Mouse (Mus musculus) urinary bladder, adult 18-20 months (tissue): ENCODE data around the gene Clcf1.
A peak's percentile ranks its signal among the peaks of the same experiment; 100 is the strongest.

Source experiments
- DNase-seq, 2 experiments: peaks; one replicate each; pipeline ENCODE4 v3.0.0; 2022; ENCODE audit warnings: low spot score in 2 of 2, mixed read lengths in 2 of 2

Clcf1 gene

GRCm38 (mm10) chr19:4192251-4192985, 21.6 kb upstream of the Clcf1 start:
- DNase-seq: no peak

DNA sequence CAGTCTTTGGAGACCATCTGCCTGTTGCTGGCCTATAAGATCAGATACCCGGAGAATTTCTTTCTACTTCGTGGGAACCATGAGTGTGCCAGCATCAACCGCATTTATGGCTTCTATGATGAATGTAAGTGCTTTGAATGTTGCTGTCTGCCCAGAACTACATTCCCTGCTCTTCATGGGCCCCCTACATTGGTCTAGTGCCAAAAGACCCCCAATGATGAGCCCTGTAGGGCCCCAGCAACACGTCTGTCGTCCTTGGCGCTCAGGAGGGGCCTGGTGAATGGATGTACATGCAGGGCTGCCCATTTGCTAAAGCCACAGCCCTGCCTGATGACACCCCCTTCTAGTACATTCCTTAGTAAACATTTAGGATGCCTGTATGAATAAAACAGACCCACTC, 20.9 kb upstream of the Clcf1 start:
- DNase-seq: no peak

- no peak for DNase-seq
Measured at GRCm38 (mm10) chr19:4194021-4194724, 19.9 kb upstream of the Clcf1 start.

DNA sequence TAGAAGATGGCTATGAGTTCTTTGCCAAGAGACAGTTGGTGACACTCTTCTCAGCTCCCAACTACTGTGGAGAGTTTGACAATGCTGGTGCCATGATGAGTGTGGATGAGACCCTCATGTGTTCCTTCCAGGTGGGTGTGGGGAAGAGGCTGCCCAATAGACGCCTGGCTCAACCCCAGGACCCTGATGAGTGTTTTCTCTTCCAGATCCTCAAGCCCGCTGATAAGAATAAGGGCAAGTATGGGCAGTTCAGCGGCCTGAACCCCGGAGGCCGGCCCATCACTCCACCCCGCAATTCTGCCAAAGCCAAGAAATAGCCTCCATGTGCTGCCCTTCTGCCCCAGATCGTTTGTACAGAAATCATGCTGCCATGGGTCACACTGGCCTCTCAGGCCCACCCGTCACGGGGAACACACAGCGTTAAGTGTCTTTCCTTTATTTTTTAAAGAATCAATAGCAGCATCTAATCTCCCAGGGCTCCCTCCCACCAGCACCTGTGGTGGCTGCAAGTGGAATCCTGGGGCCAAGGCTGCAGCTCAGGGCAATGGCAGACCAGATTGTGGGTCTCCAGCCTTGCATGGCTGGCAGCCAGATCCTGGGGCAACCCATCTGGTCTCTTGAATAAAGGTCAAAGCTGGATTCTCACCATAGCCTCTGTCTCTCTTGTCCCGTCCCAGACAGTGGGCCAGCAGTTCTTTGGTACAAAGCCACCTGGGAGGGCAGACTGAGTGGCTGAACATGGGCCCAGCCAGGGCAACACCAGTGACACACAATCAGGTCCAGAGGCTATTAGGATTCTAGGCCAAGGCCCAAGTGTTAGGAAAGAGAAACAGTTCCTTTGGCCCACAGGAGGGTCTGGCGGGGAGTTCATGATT, 19.0 kb upstream of the Clcf1 start:
- no peak for DNase-seq

DNA sequence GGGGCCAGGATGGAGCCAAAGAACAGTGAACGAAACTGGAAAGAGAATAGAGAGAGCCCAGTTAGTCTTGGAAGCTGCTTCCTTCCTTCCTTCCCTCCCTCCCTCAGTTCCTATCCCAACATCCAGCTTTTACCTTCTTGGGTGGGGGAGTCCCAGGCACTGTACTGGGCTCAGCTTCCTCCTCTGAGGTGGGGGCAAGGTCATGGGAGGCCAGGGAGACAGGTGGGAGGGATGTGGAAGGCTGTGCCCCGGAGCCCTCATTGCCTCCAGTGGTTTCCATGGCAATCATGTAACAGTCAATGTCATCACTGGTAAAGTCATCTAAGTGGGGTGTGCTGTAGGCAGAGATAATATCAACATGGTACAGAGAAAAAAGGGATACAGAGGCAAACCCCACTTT, 18.0 kb upstream of the Clcf1 start:
- DNase-seq: no peak

- no peak for DNase-seq
Measured at GRCm38 (mm10) chr19:4196548-4196947, 17.5 kb upstream of the Clcf1 start.

GRCm38 (mm10) chr19:4197180-4197579, 16.9 kb upstream of the Clcf1 start:
- no peak for DNase-seq

- DNase-seq: peak; percentile 94
Measured at GRCm38 (mm10) chr19:4201291-4201909, 12.6 kb upstream of the Clcf1 start, which contains the start of gene Rad9a. Gene Rad9a, minus strand, starts transcription at chr19:4201662.

- no peak for DNase-seq
Measured at GRCm38 (mm10) chr19:4202149-4202548, 11.9 kb upstream of the Clcf1 start.

- DNase-seq: no peak
Measured at GRCm38 (mm10) chr19:4203148-4203547, 10.9 kb upstream of the Clcf1 start.

- DNase-seq: no peak
Measured at GRCm38 (mm10) chr19:4203604-4204326, 10.3 kb upstream of the Clcf1 start.

DNA sequence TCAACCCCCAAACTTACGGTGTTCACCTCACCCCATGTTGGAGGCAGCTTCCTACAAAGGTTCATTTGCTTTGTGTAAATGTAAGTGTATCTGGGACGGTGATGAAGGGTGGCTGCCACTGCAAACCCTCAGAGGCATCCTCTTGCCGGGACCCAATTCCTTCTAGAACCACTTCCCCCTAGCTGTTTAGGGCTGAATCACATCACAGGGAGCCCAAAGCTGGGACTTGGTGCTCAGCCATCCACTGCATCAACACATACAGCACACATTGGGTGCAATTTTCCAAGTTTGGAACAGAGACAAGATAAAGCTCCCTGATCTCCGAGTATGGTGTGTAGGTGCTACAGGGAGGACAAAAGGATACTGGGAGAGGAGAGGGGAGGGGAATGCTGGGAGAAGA, 9.1 kb upstream of the Clcf1 start:
- no peak for DNase-seq

DNA sequence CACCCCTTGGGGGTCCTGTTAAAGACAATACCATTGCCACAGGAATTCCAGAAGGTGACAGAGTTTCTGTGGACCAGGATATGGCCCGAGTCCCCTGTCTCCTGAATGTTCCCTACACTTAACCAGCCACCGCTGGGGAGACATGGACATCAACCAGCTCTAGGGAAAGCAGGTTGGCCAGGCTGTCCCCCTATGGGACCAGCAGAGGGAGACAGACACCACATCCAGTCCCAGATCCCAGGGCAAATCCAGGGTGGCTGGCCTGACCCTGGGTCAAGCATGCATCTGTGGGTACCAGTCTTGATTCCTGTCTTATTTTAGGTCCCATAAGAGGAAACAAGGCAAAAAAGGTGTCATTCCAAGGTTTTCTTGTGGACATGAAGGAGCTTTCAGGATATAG, 7.1 kb upstream of the Clcf1 start:
- DNase-seq: peak in 1 of 2 experiments; percentile 66

DNA sequence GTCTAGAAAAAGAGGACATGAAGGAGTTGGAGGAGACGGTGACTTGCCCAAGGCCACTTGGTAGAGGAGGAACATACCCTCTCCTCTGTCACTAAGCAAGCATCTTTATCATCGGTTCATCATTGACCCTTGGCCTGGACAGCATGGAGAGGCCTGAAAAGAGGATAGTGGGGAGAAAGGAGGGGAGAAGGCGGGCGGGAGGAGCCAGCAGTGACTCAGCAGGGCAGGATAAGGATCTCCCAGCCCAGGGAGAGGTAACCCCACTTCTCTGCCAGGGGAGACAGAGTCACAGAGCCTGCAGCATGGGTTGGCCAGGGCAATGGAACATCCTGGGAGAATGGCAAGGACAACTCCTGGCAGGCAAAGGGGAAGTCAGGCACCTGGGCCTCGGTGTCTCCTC, 5.5 kb upstream of the Clcf1 start:
- DNase-seq: no peak

DNA sequence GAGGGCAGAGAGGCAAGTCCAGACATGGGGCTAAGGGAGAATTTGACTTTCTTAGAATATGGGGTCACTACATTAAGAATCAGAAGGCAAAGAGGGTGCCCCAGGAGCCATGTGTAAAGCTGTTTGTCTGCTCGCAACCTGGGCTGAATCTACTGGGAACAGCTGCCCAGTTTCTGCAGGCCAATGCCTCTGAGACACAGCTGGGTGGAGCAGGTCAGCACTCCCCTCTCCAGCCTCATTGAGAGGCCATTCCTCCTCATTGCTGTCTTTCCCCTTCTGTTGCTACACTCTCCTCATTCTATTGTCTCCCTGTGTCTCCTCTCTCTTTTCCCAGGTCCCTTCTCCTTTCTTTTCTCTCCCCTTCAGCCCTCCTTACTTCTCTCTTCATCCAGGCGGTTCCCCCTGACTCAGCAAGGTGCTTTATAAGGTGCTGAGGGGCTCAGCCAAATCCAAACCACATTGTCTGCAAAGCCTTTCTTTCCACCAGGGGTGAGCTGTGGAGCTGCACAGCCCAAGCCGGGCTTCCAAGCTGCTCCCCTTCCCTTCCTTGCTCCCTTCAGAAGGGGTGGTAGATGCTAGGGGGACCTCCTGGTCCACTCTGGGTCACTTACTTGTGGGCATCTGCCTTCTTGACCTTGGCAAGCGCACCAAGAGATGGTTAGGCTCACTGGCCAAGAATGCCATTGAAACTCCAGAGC, 2.0 kb upstream of the Clcf1 start:
- DNase-seq: no peak

DNA sequence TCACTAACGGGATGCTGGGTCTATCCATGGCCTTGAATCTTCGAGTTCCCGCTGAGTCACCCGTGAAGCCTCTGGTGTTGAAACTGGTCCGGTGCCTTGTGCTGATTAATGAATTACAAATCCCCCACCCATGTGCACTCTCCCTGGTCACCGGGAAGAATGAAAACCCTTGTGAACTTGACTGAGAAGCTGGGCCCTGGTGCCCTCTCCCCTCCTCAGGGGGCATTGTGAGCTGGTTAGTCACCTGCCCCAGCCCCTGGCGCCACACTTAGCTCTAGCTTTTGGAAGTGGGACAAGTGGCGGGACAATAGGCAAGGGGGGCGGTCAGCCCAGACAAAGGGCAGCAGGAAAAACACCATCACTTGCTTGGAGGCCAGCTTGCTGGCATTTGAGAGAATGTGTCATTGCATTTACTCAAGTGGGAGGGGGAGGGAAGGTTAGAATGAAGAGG, 489 bp upstream of the Clcf1 start:
- peak in 1 of 2 experiments; percentile 53 for DNase-seq

DNA sequence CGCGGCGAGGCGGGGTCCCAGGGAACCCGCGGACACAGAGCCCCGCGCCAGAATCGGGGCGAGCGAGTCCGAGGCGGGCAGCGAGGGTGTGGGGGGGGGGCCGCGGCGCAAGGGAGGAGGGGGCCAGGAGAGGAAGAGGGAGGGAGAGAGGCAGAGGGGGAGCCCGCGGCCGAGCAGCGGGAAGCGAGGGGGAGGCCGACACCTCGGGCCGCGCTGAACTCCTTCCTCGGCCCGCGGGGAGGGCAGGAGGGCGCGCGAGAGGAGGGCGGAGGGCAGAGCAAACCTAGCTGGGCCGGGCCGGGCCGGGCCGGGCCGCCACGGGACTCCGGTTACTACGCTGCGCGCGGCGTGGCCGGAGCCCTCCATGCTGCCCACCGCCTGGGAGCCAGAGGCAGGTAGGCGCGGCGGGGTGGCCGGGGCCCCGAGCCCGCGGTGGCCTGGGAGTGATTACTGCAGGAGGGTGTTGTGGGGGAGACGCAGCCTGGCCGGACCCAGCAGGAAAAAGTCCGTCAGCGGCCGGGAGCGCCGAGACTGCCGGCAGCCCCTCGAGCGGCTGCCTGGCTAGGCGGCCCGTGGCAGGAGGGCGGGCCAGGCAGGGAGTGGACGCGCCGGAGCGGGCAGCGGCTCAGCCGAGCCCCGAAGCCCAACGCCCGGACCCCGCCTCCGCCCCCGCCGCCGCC, 873 bp downstream of the Clcf1 start:
- no peak for DNase-seq

GRCm38 (mm10) chr19:4215451-4215840, 1.4 kb downstream of the Clcf1 start:
- DNase-seq: no peak

DNA sequence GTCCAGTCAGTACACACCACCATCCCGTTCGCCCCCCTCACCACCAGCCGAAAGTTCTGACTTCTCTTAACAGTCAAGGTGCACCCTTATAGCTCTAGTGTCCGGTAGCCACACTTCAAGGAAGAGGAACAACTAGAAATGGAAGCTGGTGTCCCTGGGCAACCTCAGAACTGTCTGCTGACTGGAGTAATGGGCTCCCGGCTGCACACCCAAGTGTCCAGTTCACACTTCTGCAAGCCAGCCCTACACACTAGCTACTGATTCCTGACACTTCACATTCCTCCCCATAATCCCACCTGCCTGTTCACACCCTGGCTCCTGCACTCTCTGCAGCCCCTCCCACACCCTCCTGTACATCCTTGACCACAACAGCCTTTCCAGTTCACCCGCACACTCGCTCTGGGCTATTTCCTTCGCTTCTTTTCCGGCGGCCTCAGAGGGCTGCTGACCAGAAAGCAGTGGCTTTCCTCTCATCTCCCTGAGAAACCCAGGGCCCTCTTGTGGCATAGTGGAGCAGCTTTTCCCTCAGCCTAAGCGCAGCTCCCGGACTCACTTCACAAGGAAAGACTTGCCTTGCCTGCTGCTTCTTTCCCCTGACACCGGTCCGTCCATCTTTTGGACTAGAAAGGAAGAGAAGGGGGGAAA, 2.1 kb downstream of the Clcf1 start:
- no peak for DNase-seq
